Mouse (Mus musculus): ENCODE measurements around the gene Mrps23. TPM values are rescaled to one million over a fixed set of nuclear protein-coding genes. Genes with fewer than 3 reads are reported as not detected.

Gene Mrps23
- 88.8 TPM for polyA plus RNA-seq (2017; shearing (Covaris generic))

DNA sequence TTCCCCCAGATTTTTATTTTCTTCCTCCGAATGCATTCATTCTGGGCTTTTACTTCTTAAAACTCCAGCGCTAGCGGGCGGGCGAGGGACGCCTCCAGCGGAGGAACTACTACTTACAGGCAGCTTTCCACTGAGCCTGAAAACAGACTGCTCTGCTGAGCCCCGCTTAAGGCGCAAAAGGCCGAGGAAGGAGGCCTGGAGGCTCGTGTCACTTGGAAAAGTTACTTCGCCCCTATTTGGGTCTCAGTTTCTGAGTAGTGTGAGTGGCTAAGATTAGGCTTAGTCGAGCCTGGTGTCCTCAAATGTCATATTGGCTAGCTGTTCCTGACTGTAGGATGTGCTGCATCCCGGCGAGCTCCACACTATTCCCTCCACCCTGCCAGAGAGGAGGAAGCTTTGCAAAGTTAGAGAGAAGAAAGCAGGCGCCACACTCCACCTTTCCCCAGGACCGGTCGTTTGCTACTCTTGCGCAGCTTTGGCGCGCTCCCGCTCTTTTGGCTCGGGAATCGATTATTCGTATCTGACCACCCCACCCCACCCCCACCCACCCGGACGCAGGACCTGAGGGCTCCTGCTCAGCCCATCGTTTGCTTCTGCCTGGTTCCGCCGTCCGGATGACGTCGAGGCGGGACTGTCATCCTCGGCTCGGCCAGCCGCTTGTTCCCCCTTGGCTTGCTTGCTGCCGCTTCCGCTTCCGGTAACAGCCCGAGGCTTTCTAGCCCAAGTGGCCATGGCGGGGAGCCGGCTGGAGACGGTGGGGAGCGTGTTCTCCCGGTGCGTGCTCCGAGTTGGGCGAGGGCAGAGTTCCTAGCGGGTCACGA, at the start of gene Mrps23:
Gene Mrps23 (plus strand): TSS at position 677 of the 821 bp plus-strand sequence.

Other genes with a start within 250 kb of the Mrps23 start
- 8.5 TPM for gene Dynll2, start 216.9 kb upstream of the Mrps23 start, polyA plus RNA-seq (2017; shearing (Covaris generic))
- 83.7 TPM for gene Srsf1, start 157.0 kb upstream of the Mrps23 start, polyA plus RNA-seq (2017; shearing (Covaris generic))
- gene Vezf1, start 136.1 kb upstream of the Mrps23 start, polyA plus RNA-seq (2017; shearing (Covaris generic)): 32.9 TPM
- 5.5 TPM for gene Cuedc1, start 106.3 kb upstream of the Mrps23 start, polyA plus RNA-seq (2017; shearing (Covaris generic))
- gene Ccdc182, start 89.7 kb downstream of the Mrps23 start, polyA plus RNA-seq (2017; shearing (Covaris generic)): not detected